Mouse (Mus musculus): ENCODE measurements around the gene E330017A01Rik. TPM values are rescaled to one million over a fixed set of nuclear protein-coding genes. Genes with fewer than 3 reads are reported as not detected.

E330017A01Rik gene
- polyA plus RNA-seq, 1 experiment from 2014 or later = not detected

- no peak for ATAC-seq (ENCODE audit: insufficient number of reproducible peaks, low FRiP score)
- no peak overlapping the region for H3K4me3 ChIP-seq
- no peak overlapping the region for H3K9ac ChIP-seq
- H3K27me3 ChIP-seq (replicated peaks) = no peaks in the 10 kb centered on the region
- no peaks in the 10 kb centered on the region for H3K4me1 ChIP-seq (replicated peaks)
- H3K36me3 ChIP-seq = no peaks in the 10 kb centered on the region
- no peak overlapping the region for H3K27ac ChIP-seq (ENCODE audit: poor library complexity, severe bottlenecking)
- H3K9me3 ChIP-seq (replicated peaks) = no peaks in the 10 kb centered on the region
- H3K4me2 ChIP-seq = no peak overlapping the region
These were observed 49.1 kb downstream of the E330017A01Rik start for GRCm38 (mm10) chr16:58589444-58589843.

Other genes with a start within 250 kb of the E330017A01Rik start
- 16.1 and 18.5 TPM in 2 replicates for gene Dcbld2, start 230.3 kb downstream of the E330017A01Rik start, polyA plus RNA-seq (2016; fragmentation: Nextera tagmentation; extraction: Ambion mirVana)
- 15.9 and 18.2 TPM in 2 replicates for gene St3gal6, start 114.5 kb downstream of the E330017A01Rik start, polyA plus RNA-seq (2016; fragmentation: Nextera tagmentation; extraction: Ambion mirVana)
- not detected in 2 replicates for gene Gm813, start 21.8 kb downstream of the E330017A01Rik start, polyA plus RNA-seq (2016; fragmentation: Nextera tagmentation; extraction: Ambion mirVana)
- gene Cpox, start 31.6 kb upstream of the E330017A01Rik start, polyA plus RNA-seq (2016; fragmentation: Nextera tagmentation; extraction: Ambion mirVana) = 39.9 and 48.0 TPM in 2 replicates
- gene Gpr15, start 80.3 kb upstream of the E330017A01Rik start, polyA plus RNA-seq (2016; fragmentation: Nextera tagmentation; extraction: Ambion mirVana) = not detected in 2 replicates
- gene Cldnd1, start 89.2 kb upstream of the E330017A01Rik start, polyA plus RNA-seq (2016; fragmentation: Nextera tagmentation; extraction: Ambion mirVana) = 111 and 112 TPM in 2 replicates
- gene Olfr172, start 124.4 kb upstream of the E330017A01Rik start, polyA plus RNA-seq (2016; fragmentation: Nextera tagmentation; extraction: Ambion mirVana) = not detected in 2 replicates
- gene Olfr173, start 161.5 kb upstream of the E330017A01Rik start, polyA plus RNA-seq (2016; fragmentation: Nextera tagmentation; extraction: Ambion mirVana) = not detected in 2 replicates
- gene Olfr175-ps1, start 188.0 kb upstream of the E330017A01Rik start, polyA plus RNA-seq (2016; fragmentation: Nextera tagmentation; extraction: Ambion mirVana) = not detected in 2 replicates
- gene Olfr177, start 236.0 kb upstream of the E330017A01Rik start, polyA plus RNA-seq (2016; fragmentation: Nextera tagmentation; extraction: Ambion mirVana) = not detected in 2 replicates